Mouse (Mus musculus) erythroblast, adult 5-6 weeks (primary cell): Measurements from ENCODE around the gene Nipbl. TPM values are rescaled to one million over a fixed set of nuclear protein-coding genes. Genes with fewer than 3 reads are reported as not detected.
"Not testable (repeated sequence)": the region's sequence is repeated elsewhere in the genome, so short reads cannot be mapped to it uniquely, and the experiment has no call there.

Source experiments
- ATAC-seq: replicated peaks from 2 replicates; pipeline ENCODE4 v1.8.0; 2016; ENCODE audit warnings: moderate number of reproducible peaks, mild to moderate bottlenecking, moderate TSS enrichment, inconsistent platforms; ENCODE audit not compliant: poor library complexity, low FRiP score, severe bottlenecking
- total RNA-seq, 2 experiments: library from RNA; stranded (forward) in 1 of 2; stranded (reverse) in 1 of 2; fragments of 150-400 nt in 1 of 2; fragments of 200-764, 138-1000 nt in 1 of 2; gene quantifications; 2 replicates each; pipeline versions ENCODE4 v1.2.3 to v1.2.4; 2015 to 2017; ENCODE audit warnings: low replicate concordance in 2 of 2

The Nipbl gene
- total RNA-seq, 2 experiments from 2014 or later: 41.7 to 49.8 TPM

- ATAC-seq: no peak
These were observed 125.1 kb downstream of the Nipbl start for GRCm38 (mm10) chr15:8319191-8319590.

- ATAC-seq: no peak
These were observed 126.9 kb downstream of the Nipbl start for GRCm38 (mm10) chr15:8317381-8317780.

GRCm38 (mm10) chr15:8305474-8305873, 138.8 kb downstream of the Nipbl start:
- no peak for ATAC-seq

DNA sequence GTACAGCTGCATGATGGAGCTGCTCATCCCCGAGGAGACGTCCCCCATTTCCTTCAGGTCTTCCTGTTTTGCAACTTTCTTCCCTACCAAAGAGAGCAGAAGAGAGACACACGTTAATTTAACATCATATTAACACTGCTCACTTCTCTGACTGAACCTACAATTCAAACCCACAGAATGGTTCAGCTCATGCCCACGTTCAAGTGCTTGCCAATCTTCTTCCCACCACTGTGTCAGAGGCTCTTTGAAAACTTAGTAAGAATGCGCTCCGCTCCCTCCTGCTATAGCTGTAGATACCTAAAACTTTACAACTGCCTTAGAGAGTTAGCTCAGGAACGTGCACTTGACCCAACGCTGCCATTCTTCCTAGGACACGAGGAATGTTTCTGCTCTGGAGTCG, 141.3 kb downstream of the Nipbl start:
- no peak for ATAC-seq

GRCm38 (mm10) chr15:8294150-8294549, 150.1 kb downstream of the Nipbl start:
- no peak for ATAC-seq

- ATAC-seq: no peak
These were observed 153.0 kb downstream of the Nipbl start for GRCm38 (mm10) chr15:8291251-8291650.

DNA sequence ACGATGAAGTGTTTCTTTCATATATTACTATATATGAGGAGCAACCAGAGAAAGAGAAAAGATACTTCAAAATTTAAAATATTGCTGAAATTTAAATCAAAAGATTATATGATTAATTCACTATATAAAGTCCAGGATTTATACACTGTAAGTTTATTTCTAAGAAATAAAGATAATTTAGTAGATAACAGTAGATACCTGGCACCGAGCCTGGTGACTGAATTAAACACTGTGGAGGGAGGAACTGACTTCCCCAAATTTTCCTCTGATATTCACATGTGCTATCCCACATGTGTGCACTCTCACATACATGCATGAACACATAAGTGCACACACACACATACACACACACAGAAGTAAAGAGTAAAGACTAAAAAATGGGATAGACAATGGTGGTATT, 162.1 kb downstream of the Nipbl start:
- no peak for ATAC-seq

GRCm38 (mm10) chr15:8281701-8282100, 162.6 kb downstream of the Nipbl start:
- no peak for ATAC-seq

- no peak for ATAC-seq
These were observed 164.2 kb downstream of the Nipbl start for GRCm38 (mm10) chr15:8279929-8280610.

- ATAC-seq: no peak
These were observed 164.9 kb downstream of the Nipbl start for GRCm38 (mm10) chr15:8279320-8279779.

DNA sequence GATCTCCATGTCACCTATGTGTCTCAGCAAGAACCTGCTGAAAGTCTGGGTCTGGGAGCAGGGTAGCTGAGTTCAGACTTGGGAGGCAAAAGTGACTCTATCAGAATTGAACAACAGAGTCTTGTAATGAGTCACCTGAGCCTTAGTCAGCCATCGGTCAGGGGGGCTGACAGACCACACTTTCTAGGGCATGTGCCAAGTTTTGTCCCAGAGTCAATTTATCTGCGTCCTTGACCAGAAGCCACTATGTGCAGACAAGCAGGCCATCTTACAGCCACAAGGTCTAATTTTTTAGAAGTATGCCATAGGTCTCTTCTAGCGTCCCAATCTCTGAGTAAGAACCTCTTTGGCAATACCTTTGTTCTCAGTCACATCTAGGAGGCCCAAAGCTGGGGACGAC, 166.3 kb downstream of the Nipbl start:
- ATAC-seq: not testable (repeated sequence)

- no peak for ATAC-seq
These were observed 172.3 kb downstream of the Nipbl start for GRCm38 (mm10) chr15:8271952-8272351.

GRCm38 (mm10) chr15:8268231-8268630, 176.0 kb downstream of the Nipbl start:
- no peak for ATAC-seq

DNA sequence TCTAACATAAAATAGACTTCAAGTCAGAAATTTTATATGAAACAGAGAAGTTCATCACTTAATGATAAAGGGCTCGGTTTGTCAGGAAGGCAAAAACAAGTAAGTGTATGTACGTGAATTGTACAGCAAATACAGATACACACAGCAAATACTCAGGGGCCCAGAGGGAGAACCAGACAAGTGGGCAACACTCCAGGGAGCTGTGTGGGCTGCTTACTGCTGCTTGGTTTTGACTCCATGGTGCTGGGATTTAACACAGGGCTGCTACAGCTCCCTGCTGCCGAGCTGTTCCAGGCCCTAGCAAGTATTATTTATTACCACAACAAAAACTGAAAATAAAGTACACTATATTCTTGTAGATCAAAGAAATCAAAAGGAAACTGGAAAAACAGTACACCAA, 177.1 kb downstream of the Nipbl start:
- ATAC-seq: no peak

GRCm38 (mm10) chr15:8265946-8266345, 178.3 kb downstream of the Nipbl start:
- ATAC-seq: no peak

Other genes starting within 250 kb of the Nipbl start
- gene Gm2310, start 75.5 kb upstream of the Nipbl start, total RNA-seq (2015; ENCODE audit: low replicate concordance): not detected in 2 replicates
- not detected in 2 replicates for gene Gm2310, start 75.5 kb upstream of the Nipbl start, total RNA-seq (2017; ENCODE audit: low replicate concordance)